Mouse (Mus musculus): ENCODE results near the gene Nxf2. TPM values are rescaled to one million over a fixed set of nuclear protein-coding genes. Genes with fewer than 3 reads are reported as not detected.

Gene Nxf2
- total and polyA plus RNA-seq, 3 experiments = not detected

- peak; percentile 17 for DNase-seq (ENCODE audit: extremely low read depth)
- in situ Hi-C loops (cut with MboI; ENCODE audit: low pct_ligation_motif_present, low pct_unique_long_range_greater_than_20kb, low sequenced_read_pairs) (no loop called here), dilution Hi-C loops (cut with MboI; ENCODE audit: extremely low pct_ligation_motif_present, extremely low pct_unique_long_range_greater_than_20kb, low sequenced_read_pairs) (no loop called here)
- Histone ChIP-seq H3K4me2 (ENCODE audit: insufficient read depth, low read depth, poor library complexity, severe bottlenecking) (no peak overlapping the region), H3K4me3 (replicated peaks in 1 of 3; ENCODE audit: low read depth in 2 of 3, low read length in 2 of 3, poor library complexity in 1 of 3) (no peak overlapping the region), H3K27me3 (replicated peaks) (no peaks in the 10 kb centered on the region), H3K4me1 (ENCODE audit: control insufficient read depth in 1 of 2, insufficient read depth in 2 of 2) (no peaks in the 10 kb centered on the region), H3K27ac (ENCODE audit: insufficient read depth, low read depth) (no peak overlapping the region), H3K9me3 (replicated peaks; ENCODE audit: low read length) (no peaks in the 10 kb centered on the region), H3K9ac (ENCODE audit: insufficient read depth, low read depth) (no peak overlapping the region), H3K36me3 (replicated peaks in 1 of 2; ENCODE audit: control insufficient read depth in 1 of 2, insufficient read depth in 1 of 2, low read length in 1 of 2) (no peaks in the 10 kb centered on the region), H3K79me2 (replicated peaks; ENCODE audit: control insufficient read depth, extremely low read depth, insufficient read depth, poor library complexity, severe bottlenecking) (no peaks in the 10 kb centered on the region)
- TF ChIP-seq RAD21 (IDR thresholded peaks at IDR 0.05; ENCODE audit: low read depth, low read length) (peak; percentile 39), CTCF (conservative IDR thresholded peaks at IDR 0.05 in 1 of 2, IDR thresholded peaks at IDR 0.05 in 1 of 2; ENCODE audit: low read depth in 2 of 2, low read length in 2 of 2) (peak; percentile 52 to 61), MAX (IDR thresholded peaks at IDR 0.05; ENCODE audit: low read length) (no peak), SMC3 (IDR thresholded peaks at IDR 0.05; ENCODE audit: low read depth, low read length) (peak; percentile 48)
Measured at GRCm38 (mm10) chrX:134930361-134930760, 34.2 kb downstream of the Nxf2 start.

GRCm38 (mm10) chrX:134929927-134930326 is 34.6 kb downstream of the Nxf2 start:
- Histone ChIP-seq H3K9me3 (replicated peaks; ENCODE audit: low read length) (no peaks in the 10 kb centered on the region), H3K36me3 (replicated peaks in 1 of 2; ENCODE audit: control insufficient read depth in 1 of 2, insufficient read depth in 1 of 2, low read length in 1 of 2) (no peaks in the 10 kb centered on the region), H3K27me3 (replicated peaks) (no peaks in the 10 kb centered on the region), H3K27ac (ENCODE audit: insufficient read depth, low read depth) (no peak overlapping the region), H3K4me3 (replicated peaks in 1 of 3; ENCODE audit: low read depth in 2 of 3, low read length in 2 of 3, poor library complexity in 1 of 3) (no peak overlapping the region), H3K4me2 (ENCODE audit: insufficient read depth, low read depth, poor library complexity, severe bottlenecking) (no peak overlapping the region), H3K79me2 (replicated peaks; ENCODE audit: control insufficient read depth, extremely low read depth, insufficient read depth, poor library complexity, severe bottlenecking) (no peaks in the 10 kb centered on the region), H3K9ac (ENCODE audit: insufficient read depth, low read depth) (no peak overlapping the region), H3K4me1 (ENCODE audit: control insufficient read depth in 1 of 2, insufficient read depth in 2 of 2) (no peaks in the 10 kb centered on the region)
- DNase-seq (ENCODE audit: extremely low read depth) = no peak
- dilution Hi-C loops (cut with MboI; ENCODE audit: extremely low pct_ligation_motif_present, extremely low pct_unique_long_range_greater_than_20kb, low sequenced_read_pairs) (no loop called here), in situ Hi-C loops (cut with MboI; ENCODE audit: low pct_ligation_motif_present, low pct_unique_long_range_greater_than_20kb, low sequenced_read_pairs) (loop anchor here (10.0 kb wide), 1 partner anchor 205 kb away; no protein-coding TSS in a partner anchor)
- TF ChIP-seq JUN (IDR thresholded peaks at IDR 0.05; ENCODE audit: insufficient read depth, low read depth, low read length) = no peak
- no peak for TF ChIP-seq SMC3 (IDR thresholded peaks at IDR 0.05; ENCODE audit: low read depth, low read length)
- no peak for TF ChIP-seq NRF1 (IDR thresholded peaks at IDR 0.05; ENCODE audit: low read depth, low read length)
- no peak for TF ChIP-seq JUND (conservative IDR thresholded peaks at IDR 0.05; ENCODE audit: low read depth, low read length)
- no peak for TF ChIP-seq CHD2 (IDR thresholded peaks at IDR 0.05; ENCODE audit: low read length)
- no peak for TF ChIP-seq MYC (IDR thresholded peaks at IDR 0.05; ENCODE audit: low read depth, low read length)
- TF ChIP-seq UBTF (IDR thresholded peaks at IDR 0.05; ENCODE audit: low read depth, low read length) = no peak
- TF ChIP-seq PAX5 (IDR thresholded peaks at IDR 0.05; ENCODE audit: low read length) = no peak
- no peak for TF ChIP-seq E2F4 (IDR thresholded peaks at IDR 0.05; ENCODE audit: insufficient replicate concordance, low read depth, low read length)
- no peak for TF ChIP-seq EP300 (IDR thresholded peaks at IDR 0.05; ENCODE audit: low read length)
- no peak for TF ChIP-seq USF1 (IDR thresholded peaks at IDR 0.05; ENCODE audit: low read depth, low read length)
- no peak for TF ChIP-seq GABPA (IDR thresholded peaks at IDR 0.05; ENCODE audit: insufficient replicate concordance, low read depth, low read length)
